Mouse (Mus musculus) spleen, adult 2 months (tissue): ENCODE measurements around the gene Phka1. TPM values are rescaled to one million over a fixed set of nuclear protein-coding genes. Genes with fewer than 3 reads are reported as not detected.

ENCODE experiments used
- DNase-seq, 2 experiments: peaks; one replicate each; pipeline versions ENCODE4 v3.0.0 to v3.0.0-alpha.2; 2012 to 2021; ENCODE audit warnings: low spot score in 2 of 2, low read depth in 1 of 2
- H3K27ac ChIP-seq: fragments of 200-500 bp; 2 replicates; pipeline ENCODE4 v1.5.1; 2012; ENCODE audit warnings: low read length, inconsistent platforms; ENCODE audit not compliant: insufficient read depth
- H3K27me3 ChIP-seq: fragments of 200-500 bp; 2 replicates; pipeline ENCODE4 v1.6.1; 2012; ENCODE audit warnings: mild to moderate bottlenecking, moderate library complexity, low read length, inconsistent platforms; ENCODE audit not compliant: control insufficient read depth, insufficient read depth
- H3K36me3 ChIP-seq: fragments of 200-500 bp; 2 replicates; pipeline ENCODE4 v1.6.1; 2012; ENCODE audit warnings: mild to moderate bottlenecking, low read length, inconsistent platforms; ENCODE audit not compliant: control insufficient read depth, insufficient read depth
- H3K4me1 ChIP-seq: fragments of 200-500 bp; 2 replicates; pipeline ENCODE4 v1.6.1; 2011; ENCODE audit warnings: inconsistent platforms; ENCODE audit not compliant: control insufficient read depth, insufficient read depth, insufficient read length
- H3K4me3 ChIP-seq: fragments of 200-500 bp; 2 replicates; pipeline ENCODE4 v1.5.1; 2011; ENCODE audit warnings: mild to moderate bottlenecking, inconsistent platforms; ENCODE audit not compliant: insufficient read depth, insufficient read length; ENCODE audit errors: extremely low read depth
- CTCF ChIP-seq: fragments of 200-500 bp; IDR thresholded peaks from 2 replicates; pipeline ENCODE4 v1.5.1; 2011; ENCODE audit warnings: mild to moderate bottlenecking, inconsistent platforms; ENCODE audit not compliant: insufficient read depth, insufficient read length, insufficient replicate concordance; ENCODE audit errors: extremely low read depth
- POLR2A ChIP-seq: fragments of 200-500 bp; IDR thresholded peaks from 2 replicates; pipeline ENCODE4 v1.6.1; 2011; ENCODE audit warnings: low read depth, low read length, inconsistent platforms
- WGBS: fragments of 180-500 bp; shearing (Covaris S2); methylation state at CpG from one replicate; pipeline ENCODE4 v1.1.7; 2018; 5-methylcytosine and 5-hydroxymethylcytosine counted together
- polyA plus RNA-seq: library from polyadenylated mRNA; depleted of rRNA; stranded (reverse); fragments of >200 nt; gene quantifications from 2 replicates; pipeline ENCODE4 v1.2.3, GENCODE M21; 2012

The Phka1 gene
- polyA plus RNA-seq, 1 experiment = 3.5 TPM

DNA sequence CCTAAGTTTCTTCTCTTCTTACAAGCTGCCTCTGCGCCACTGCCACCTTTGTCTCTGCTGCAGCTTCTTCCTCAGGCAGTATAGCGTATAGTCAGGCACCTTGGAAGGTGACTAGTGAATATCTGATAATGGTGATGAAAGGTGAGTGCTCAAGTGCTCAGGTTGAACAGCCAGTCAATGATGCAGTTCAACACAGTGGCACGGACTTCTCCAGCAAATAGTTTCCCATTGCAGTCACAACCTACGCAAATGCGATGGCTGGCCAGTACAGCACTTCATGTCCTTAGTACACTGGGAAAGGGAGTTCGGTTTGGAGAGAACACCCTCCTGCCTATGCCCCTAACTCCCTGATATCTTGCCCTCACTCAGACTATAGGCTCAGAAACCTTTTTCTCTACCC is 1.1 kb upstream of the Phka1 start:
- TF ChIP-seq CTCF (no peak), POLR2A (no peak)
- Histone ChIP-seq H3K4me1 (no peaks in the 10 kb centered on the region; the same call in 1 of the 2 replicates), H3K36me3 (no peaks in the 10 kb centered on the region), H3K27me3 (no peaks in the 10 kb centered on the region), H3K27ac (peak overlapping the region; percentile 62; the same call in 1 of the 2 replicates), H3K4me3 (no peak overlapping the region)
- no peak for DNase-seq
- 52% methylated on average over 6 of the region's 6 CpGs for WGBS

DNA sequence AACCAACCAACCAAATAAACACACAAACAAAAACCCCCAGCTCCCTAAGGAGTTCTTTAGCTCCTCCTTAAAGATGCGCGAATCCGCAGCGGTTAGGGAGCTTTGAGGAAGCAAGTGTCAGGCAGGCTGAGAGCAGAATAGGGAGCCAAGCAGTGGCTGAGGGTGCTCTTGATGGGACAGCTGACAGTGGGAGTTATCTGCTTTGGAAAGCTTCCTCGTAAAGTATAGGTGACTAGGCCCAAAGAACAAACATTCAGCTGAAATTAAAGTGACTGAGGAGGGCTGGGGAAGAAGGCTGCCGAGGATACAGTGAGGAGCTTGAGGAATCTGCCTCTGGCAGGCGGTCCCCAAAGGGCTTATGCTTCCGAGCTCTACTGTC is 516 bp upstream of the Phka1 start:
- TF ChIP-seq POLR2A (no peak), CTCF (no peak)
- Histone ChIP-seq H3K27ac (peak overlapping the region; percentile 62; the same call in 1 of the 2 replicates), H3K4me3 (peak overlapping the region; percentile 69), H3K27me3 (no peaks in the 10 kb centered on the region), H3K4me1 (no peaks in the 10 kb centered on the region; the same call in 1 of the 2 replicates), H3K36me3 (no peaks in the 10 kb centered on the region)
- 25% methylated on average over 8 of the region's 8 CpGs for WGBS
- DNase-seq = peak; percentile 3 to 26

GRCm38 (mm10) chrX:102601269-102601668 is 42.8 kb downstream of the Phka1 start:
- Histone ChIP-seq H3K36me3 (no peaks in the 10 kb centered on the region), H3K27ac (no peak overlapping the region), H3K27me3 (no peaks in the 10 kb centered on the region), H3K4me3 (no peak overlapping the region), H3K4me1 (no peaks in the 10 kb centered on the region)
- DNase-seq = no peak
- 76% methylated on average over 2 of the region's 2 CpGs for WGBS
- TF ChIP-seq CTCF = no peak
- no peak for TF ChIP-seq POLR2A

DNA sequence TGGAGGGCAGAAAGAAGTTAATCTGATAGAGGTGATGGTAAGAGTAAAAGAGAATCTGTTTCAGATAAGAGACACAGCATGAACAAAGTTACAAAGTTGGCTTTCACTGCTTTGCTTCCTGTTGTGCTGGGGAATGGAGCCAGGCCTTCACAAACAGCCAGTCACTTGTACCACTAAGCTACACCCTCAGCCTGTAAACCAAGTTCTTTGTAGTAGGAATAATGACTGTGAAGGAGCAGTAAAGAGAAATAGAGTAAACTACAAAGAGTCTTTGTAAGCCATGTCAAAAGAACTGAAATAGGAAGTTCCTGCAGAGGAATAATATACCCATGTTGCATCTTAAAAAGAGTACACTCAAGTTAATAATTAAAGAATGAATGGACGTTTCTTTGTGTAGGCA is 55.5 kb downstream of the Phka1 start:
- 90% methylated on average over 1 of the region's 1 CpGs for WGBS
- Histone ChIP-seq H3K4me1 (no peaks in the 10 kb centered on the region), H3K27me3 (no peaks in the 10 kb centered on the region), H3K4me3 (no peak overlapping the region), H3K36me3 (no peaks in the 10 kb centered on the region), H3K27ac (no peak overlapping the region)
- no peak for DNase-seq
- TF ChIP-seq POLR2A (no peak), CTCF (no peak)

DNA sequence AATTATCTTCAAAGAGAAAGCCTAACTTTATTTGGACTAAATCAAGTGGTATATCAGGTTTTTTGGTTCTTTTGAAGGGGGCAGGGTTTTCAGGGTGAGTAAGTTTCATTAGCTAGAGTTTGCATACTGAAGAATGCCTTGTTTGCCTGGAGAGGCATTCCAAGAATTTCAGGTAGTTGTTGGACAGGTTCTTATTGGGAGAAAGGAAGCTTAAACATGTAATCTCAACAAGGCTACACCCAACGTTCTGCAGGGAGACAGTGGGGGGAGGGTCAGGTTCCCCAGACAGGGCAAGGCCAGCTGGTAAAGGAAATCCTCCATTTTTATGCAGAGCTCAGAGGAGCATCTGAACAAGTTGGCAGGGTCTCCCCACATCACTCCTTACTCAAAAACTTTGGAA is 72.9 kb downstream of the Phka1 start:
- 44% methylated on average over 1 of the region's 1 CpGs for WGBS
- Histone ChIP-seq H3K27me3 (no peaks in the 10 kb centered on the region), H3K4me1 (no peaks in the 10 kb centered on the region), H3K36me3 (no peaks in the 10 kb centered on the region), H3K4me3 (no peak overlapping the region), H3K27ac (no peak overlapping the region)
- DNase-seq = no peak
- TF ChIP-seq CTCF = no peak
- TF ChIP-seq POLR2A = no peak

DNA sequence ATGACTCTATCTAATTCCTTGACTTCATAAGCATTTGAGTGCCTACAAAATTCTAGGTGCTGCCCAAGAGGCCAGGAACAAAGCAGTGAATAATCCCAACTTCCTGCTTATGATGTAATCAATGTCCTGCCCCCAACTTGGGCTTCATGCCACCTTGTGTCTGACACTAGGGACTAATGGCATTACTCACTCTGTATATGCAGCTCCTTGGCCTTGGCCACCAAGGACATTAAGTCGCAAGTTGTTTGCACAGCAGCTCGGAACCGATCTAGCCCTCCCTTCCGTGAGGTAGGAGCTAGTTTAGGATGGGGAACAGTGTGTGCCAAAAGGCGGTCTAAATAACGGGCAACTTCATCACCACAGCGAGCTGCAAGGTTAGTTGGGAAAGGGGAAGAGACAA is 87.1 kb downstream of the Phka1 start:
- no peaks in the 10 kb centered on the region for H3K36me3 ChIP-seq
- no peak overlapping the region for H3K27ac ChIP-seq
- no peak overlapping the region for H3K4me3 ChIP-seq
- H3K4me1 ChIP-seq = no peaks in the 10 kb centered on the region
- no peak for DNase-seq
- WGBS = 90% methylated on average over 7 of the region's 7 CpGs
- no peaks in the 10 kb centered on the region for H3K27me3 ChIP-seq
- TF ChIP-seq POLR2A (no peak), CTCF (no peak)

DNA sequence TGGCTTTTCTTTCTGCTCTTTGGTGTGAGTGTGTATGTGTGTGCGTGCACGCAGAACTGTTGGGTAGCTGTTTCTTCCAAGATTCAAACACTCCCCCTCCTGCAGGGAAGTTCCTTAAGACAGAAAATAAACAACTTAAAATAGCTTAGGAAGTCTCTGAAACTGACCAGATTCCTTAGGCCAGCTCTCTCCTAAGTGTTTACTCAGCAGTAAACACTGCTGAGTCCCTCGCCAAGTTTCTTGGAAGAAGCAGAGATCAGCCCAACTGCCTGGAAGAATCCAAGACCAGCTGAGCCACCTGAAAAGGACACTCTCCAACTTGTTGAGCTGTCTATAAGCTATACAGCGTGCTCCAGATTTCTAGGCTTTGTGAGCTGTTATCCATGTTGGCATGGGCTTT is 134.8 kb downstream of the Phka1 start:
- Histone ChIP-seq H3K27ac (no peak overlapping the region), H3K27me3 (no peaks in the 10 kb centered on the region), H3K4me1 (no peaks in the 10 kb centered on the region), H3K4me3 (no peak overlapping the region), H3K36me3 (no peaks in the 10 kb centered on the region)
- TF ChIP-seq CTCF (no peak), POLR2A (no peak)
- DNase-seq = no peak
- 80% methylated on average over 4 of the region's 4 CpGs for WGBS
